Mouse (Mus musculus): ENCODE measurements around the gene Zdhhc19. TPM values are rescaled to one million over a fixed set of nuclear protein-coding genes. Genes with fewer than 3 reads are reported as not detected.

Gene Zdhhc19
- total and polyA plus RNA-seq, 3 experiments = 0.58 to 1.4 TPM; not detected in 1

DNA sequence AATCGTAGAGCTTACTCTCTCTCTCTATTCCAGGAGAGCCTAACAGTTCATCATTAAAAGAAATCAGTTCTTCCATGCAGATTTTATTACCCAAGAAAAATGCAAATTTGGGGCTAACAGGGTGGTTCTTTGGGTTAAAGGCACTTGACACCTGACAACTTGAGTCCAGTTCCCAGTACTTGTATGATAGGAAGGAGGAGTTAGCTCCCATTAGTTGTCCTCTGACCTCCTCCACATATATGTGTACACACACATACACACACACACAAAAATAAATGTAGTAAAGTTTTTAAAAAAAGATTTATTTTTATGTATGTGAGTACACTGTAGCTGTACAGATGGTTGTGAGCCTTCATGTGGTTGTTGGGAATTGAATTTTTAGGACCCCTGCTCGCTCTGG lies 45.9 kb upstream of the Zdhhc19 start:
- no peak for DNase-seq (ENCODE audit: low read depth, low spot score)
- Histone ChIP-seq H3K27ac (ENCODE audit: control insufficient read depth, low read depth, low read length) (peak overlapping the region; percentile 59), H3K9ac (ENCODE audit: control insufficient read depth, low read depth, low read length, poor library complexity, severe bottlenecking) (no peak overlapping the region), H3K4me1 (ENCODE audit: control insufficient read depth in 1 of 2, insufficient read depth in 2 of 2, low read length in 2 of 2) (peaks cover 36 to 44% of the 10 kb centered on the region in 2 experiments), H3K27me3 (ENCODE audit: control insufficient read depth in 1 of 2, insufficient read depth in 2 of 2, low read length in 2 of 2) (no peaks in the 10 kb centered on the region), H3K4me3 (ENCODE audit: control insufficient read depth in 1 of 2, insufficient read depth in 1 of 2, low read depth in 2 of 2, low read length in 2 of 2) (no peak overlapping the region), H3K79me2 (ENCODE audit: control insufficient read depth, insufficient read depth, low read length, poor library complexity) (peaks cover 13% of the 10 kb centered on the region), H3K9me3 (replicated peaks; ENCODE audit: insufficient read depth, low read length) (no peaks in the 10 kb centered on the region), H3K36me3 (ENCODE audit: control insufficient read depth in 1 of 2, insufficient read depth in 2 of 2, low read length in 2 of 2) (peaks cover under 1 to 52% of the 10 kb centered on the region in 2 experiments)
- TF ChIP-seq CHD1 (IDR thresholded peaks at IDR 0.05; ENCODE audit: low read depth, low read length) = no peak
- TF ChIP-seq USF1 (IDR thresholded peaks at IDR 0.05; ENCODE audit: low read depth, low read length) = no peak
- TF ChIP-seq MAX (IDR thresholded peaks at IDR 0.05; ENCODE audit: low read length) = no peak
- TF ChIP-seq ZKSCAN1 (IDR thresholded peaks at IDR 0.05; ENCODE audit: low read depth, low read length) = no peak
- TF ChIP-seq UBTF (IDR thresholded peaks at IDR 0.05; ENCODE audit: borderline replicate concordance, insufficient read depth, low read depth, low read length) = no peak
- no peak for TF ChIP-seq USF2 (IDR thresholded peaks at IDR 0.05; ENCODE audit: borderline replicate concordance in 1 of 2, insufficient read depth in 1 of 2, low read depth in 1 of 2, low read length in 2 of 2)
- no peak for TF ChIP-seq POLR2AphosphoS5 (IDR thresholded peaks at IDR 0.05; ENCODE audit: borderline replicate concordance, low read depth, low read length)
- no peak for TF ChIP-seq SIN3A (IDR thresholded peaks at IDR 0.05; ENCODE audit: low read length)
- no peak for TF ChIP-seq RAD21 (IDR thresholded peaks at IDR 0.05; ENCODE audit: low read depth, low read length)

DNA sequence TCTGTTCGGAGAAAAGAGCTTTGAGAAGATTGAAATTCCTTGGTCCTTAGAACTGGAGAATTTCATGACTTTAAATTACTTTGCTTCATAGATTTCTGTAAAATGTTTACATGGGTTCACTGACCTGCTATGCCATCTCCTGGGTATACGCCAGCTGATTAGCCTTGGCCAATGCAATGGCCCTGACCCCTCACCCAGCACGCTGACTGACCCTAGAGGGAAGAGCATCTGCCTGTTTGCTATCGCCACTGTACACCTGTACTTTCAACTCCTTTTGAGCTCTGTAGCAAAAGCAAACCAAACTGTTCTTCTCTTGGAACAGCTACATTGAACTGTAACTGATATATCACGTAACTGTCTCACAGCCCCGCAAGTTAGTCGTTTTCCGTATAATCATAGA lies 43.0 kb upstream of the Zdhhc19 start:
- TF ChIP-seq ZNF384 (IDR thresholded peaks at IDR 0.05; ENCODE audit: low read depth, low read length) (no peak), POLR2AphosphoS5 (IDR thresholded peaks at IDR 0.05; ENCODE audit: borderline replicate concordance, low read depth, low read length) (no peak), E2F4 (IDR thresholded peaks at IDR 0.05; ENCODE audit: borderline replicate concordance, low read depth, low read length) (no peak), MEF2A (IDR thresholded peaks at IDR 0.05; ENCODE audit: extremely low read depth, insufficient replicate concordance, low read depth, low read length, poor library complexity, severe bottlenecking) (no peak)
- no peak for DNase-seq (ENCODE audit: low read depth, low spot score)
- H3K4me3 ChIP-seq (ENCODE audit: control insufficient read depth in 1 of 2, insufficient read depth in 1 of 2, low read depth in 2 of 2, low read length in 2 of 2) = no peak overlapping the region
- H3K36me3 ChIP-seq (ENCODE audit: control insufficient read depth in 1 of 2, insufficient read depth in 2 of 2, low read length in 2 of 2) = peaks cover 10 to 33% of the 10 kb centered on the region in 2 experiments
- no peaks in the 10 kb centered on the region for H3K9me3 ChIP-seq (replicated peaks; ENCODE audit: insufficient read depth, low read length)
- H3K9ac ChIP-seq (ENCODE audit: control insufficient read depth, low read depth, low read length, poor library complexity, severe bottlenecking) = no peak overlapping the region
- peaks cover 4% of the 10 kb centered on the region for H3K79me2 ChIP-seq (ENCODE audit: control insufficient read depth, insufficient read depth, low read length, poor library complexity)
- H3K27me3 ChIP-seq (ENCODE audit: control insufficient read depth in 1 of 2, insufficient read depth in 2 of 2, low read length in 2 of 2) = no peaks in the 10 kb centered on the region
- H3K27ac ChIP-seq (ENCODE audit: control insufficient read depth, low read depth, low read length) = no peak overlapping the region
- H3K4me1 ChIP-seq (ENCODE audit: control insufficient read depth in 1 of 2, insufficient read depth in 2 of 2, low read length in 2 of 2) = peaks cover 25 to 32% of the 10 kb centered on the region in 2 experiments

DNA sequence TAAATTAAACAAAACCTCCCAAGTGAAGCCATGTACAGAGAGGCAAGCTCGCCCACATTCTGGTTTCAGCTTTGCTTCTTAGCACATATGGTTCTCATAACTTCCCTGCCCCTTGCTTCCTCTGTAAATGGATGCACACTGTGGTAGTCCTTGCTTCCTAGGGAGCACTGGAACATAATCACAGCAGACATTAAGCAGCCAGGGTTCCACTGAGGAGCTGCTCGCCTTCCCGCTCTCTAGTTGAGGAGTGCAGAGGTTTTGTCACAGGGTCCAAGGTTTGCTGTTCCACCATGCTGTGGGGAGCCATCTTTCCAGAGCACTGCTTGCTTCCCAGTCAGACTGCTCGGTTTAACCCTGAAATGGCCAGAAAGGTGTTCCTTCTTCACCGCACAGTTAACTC lies 41.4 kb upstream of the Zdhhc19 start:
- Histone ChIP-seq H3K4me3 (ENCODE audit: control insufficient read depth in 1 of 2, insufficient read depth in 1 of 2, low read depth in 2 of 2, low read length in 2 of 2) (no peak overlapping the region), H3K36me3 (ENCODE audit: control insufficient read depth in 1 of 2, insufficient read depth in 2 of 2, low read length in 2 of 2) (peaks cover 10 to 19% of the 10 kb centered on the region in 2 experiments), H3K27me3 (ENCODE audit: control insufficient read depth in 1 of 2, insufficient read depth in 2 of 2, low read length in 2 of 2) (no peaks in the 10 kb centered on the region), H3K4me1 (ENCODE audit: control insufficient read depth in 1 of 2, insufficient read depth in 2 of 2, low read length in 2 of 2) (peaks cover 18% of the 10 kb centered on the region in 2 experiments), H3K9ac (ENCODE audit: control insufficient read depth, low read depth, low read length, poor library complexity, severe bottlenecking) (no peak overlapping the region), H3K27ac (ENCODE audit: control insufficient read depth, low read depth, low read length) (no peak overlapping the region), H3K9me3 (replicated peaks; ENCODE audit: insufficient read depth, low read length) (no peaks in the 10 kb centered on the region), H3K79me2 (ENCODE audit: control insufficient read depth, insufficient read depth, low read length, poor library complexity) (peaks cover 1% of the 10 kb centered on the region; the same call in 1 of the 2 replicates)
- no peak for DNase-seq (ENCODE audit: low read depth, low spot score)
- TF ChIP-seq GATA1 (IDR thresholded peaks at IDR 0.05; ENCODE audit: low read depth, low read length) = no peak
- TF ChIP-seq MXI1 (IDR thresholded peaks at IDR 0.05; ENCODE audit: low read depth, low read length) = no peak
- no peak for TF ChIP-seq NRF1 (IDR thresholded peaks at IDR 0.05; ENCODE audit: insufficient read depth, low read depth, low read length, poor library complexity, severe bottlenecking)
- TF ChIP-seq ZC3H11A (IDR thresholded peaks at IDR 0.05; ENCODE audit: low read depth, low read length) = no peak
- TF ChIP-seq BHLHE40 (IDR thresholded peaks at IDR 0.05; ENCODE audit: borderline replicate concordance, low read depth, low read length) = no peak
- TF ChIP-seq RCOR1 (IDR thresholded peaks at IDR 0.05; ENCODE audit: low read depth, low read length) = no peak
- no peak for TF ChIP-seq ZKSCAN1 (IDR thresholded peaks at IDR 0.05; ENCODE audit: low read depth, low read length)
- no peak for TF ChIP-seq HCFC1 (IDR thresholded peaks at IDR 0.05; ENCODE audit: low read depth, low read length)
- no peak for TF ChIP-seq TAL1 (IDR thresholded peaks at IDR 0.05; ENCODE audit: low read length)
- TF ChIP-seq ZMIZ1 (IDR thresholded peaks at IDR 0.05; ENCODE audit: low read depth, low read length) = no peak
- no peak for TF ChIP-seq CTCF (IDR thresholded peaks at IDR 0.05 in 2 of 3, conservative IDR thresholded peaks at IDR 0.05 in 1 of 3; ENCODE audit: control insufficient read depth in 1 of 3, insufficient read depth in 1 of 3, low read depth in 2 of 3, low read length in 3 of 3, poor library complexity in 1 of 3, severe bottlenecking in 1 of 3)
- TF ChIP-seq EP300 (IDR thresholded peaks at IDR 0.05; ENCODE audit: low read depth in 1 of 2, low read length in 2 of 2) = no peak
- no peak for TF ChIP-seq E2F4 (IDR thresholded peaks at IDR 0.05; ENCODE audit: borderline replicate concordance, low read depth, low read length)
- TF ChIP-seq KAT2A (conservative IDR thresholded peaks at IDR 0.05; ENCODE audit: low read depth, low read length) = no peak
- TF ChIP-seq ZNF384 (IDR thresholded peaks at IDR 0.05; ENCODE audit: low read depth, low read length) = no peak
- TF ChIP-seq MYC (IDR thresholded peaks at IDR 0.05; ENCODE audit: low read depth, low read length) = no peak

All from MEL (cell line).